Mouse (Mus musculus): Measurements from ENCODE around the gene Parva.

GRCm38 (mm10) chr7:112509107-112509506 lies 81.8 kb downstream of the Parva start:
- TF ChIP-seq CTCF (IDR thresholded peaks at IDR 0.05; ENCODE audit: insufficient read depth, low read length) = no peak
- no peak for TF ChIP-seq POLR2A (IDR thresholded peaks at IDR 0.05; ENCODE audit: borderline replicate concordance, extremely low read depth, low read depth, low read length)

All from lung, adult 2 months (tissue).